Mouse (Mus musculus): Measurements from ENCODE around the gene Fam189a2.

Gene Fam189a2

DNA sequence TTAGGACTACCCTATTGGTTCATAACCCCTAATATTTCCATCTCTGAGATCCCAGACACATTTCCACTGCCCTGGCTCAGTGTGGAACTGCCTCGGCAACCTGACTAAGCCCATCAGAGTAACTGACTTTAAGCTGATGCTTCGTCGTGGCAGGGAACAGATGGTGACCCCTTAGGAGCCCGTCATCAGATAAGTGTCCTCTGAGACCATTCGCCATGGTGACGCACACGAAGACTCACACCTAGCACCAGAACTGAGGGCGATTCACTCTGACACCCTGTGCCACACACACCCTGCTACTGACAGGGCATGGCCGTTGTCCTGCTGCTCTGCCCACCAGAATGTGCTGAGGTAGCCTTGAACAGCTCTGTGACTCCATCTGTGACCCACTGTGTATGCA, 106.0 kb downstream of the Fam189a2 start:
- DNase-seq = no peak

DNA sequence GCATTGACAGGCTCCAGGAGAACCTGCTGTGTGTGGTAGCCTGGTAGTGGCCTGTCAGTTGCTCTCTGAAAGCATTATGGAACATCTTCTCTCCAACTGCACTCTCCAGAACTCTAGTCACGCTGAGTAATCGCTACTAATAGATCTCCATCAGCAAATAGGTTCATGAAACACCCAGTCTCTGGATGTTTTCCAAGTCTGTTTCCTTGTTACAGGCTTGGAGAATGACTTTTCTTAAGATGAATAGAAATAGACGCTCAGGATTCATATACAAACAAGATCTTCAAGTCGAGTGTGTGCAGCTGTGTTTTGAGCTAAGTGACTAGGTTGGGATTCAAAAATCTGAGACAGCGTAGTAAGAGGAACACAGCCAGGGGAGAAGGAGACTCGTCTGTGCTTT, 106.8 kb downstream of the Fam189a2 start:
- DNase-seq = no peak

Data from lung, postnatal 36 days (tissue).